Mouse (Mus musculus): ENCODE measurements around the gene Camp.

Camp gene

DNA sequence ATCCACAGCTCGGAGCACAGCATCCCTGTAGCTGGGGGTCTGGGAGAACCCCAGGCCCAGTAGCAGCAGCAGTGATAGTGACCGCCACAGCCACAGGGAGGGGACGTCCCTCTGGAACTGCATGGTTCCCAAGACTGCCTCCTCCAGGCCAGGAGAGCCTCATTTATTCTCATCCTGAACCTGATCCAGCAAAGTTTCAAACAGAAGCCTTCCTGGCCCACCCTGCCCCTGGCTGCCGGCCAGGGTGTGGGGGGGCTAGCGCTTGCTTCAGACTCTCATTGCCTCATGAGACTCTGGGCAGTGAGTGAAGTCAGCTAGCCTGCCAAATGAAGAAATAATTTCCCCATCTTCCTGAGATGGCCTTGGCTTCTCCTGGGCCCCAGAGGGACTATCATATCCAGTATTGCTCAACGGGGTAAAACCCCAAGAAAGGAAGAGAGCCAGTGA, at the start of gene Camp:
TSS of gene Camp (minus strand) at position 306 of the 447 bp plus-strand sequence.
- DNase-seq (ENCODE audit: low spot score), result peak; percentile 33

DNA sequence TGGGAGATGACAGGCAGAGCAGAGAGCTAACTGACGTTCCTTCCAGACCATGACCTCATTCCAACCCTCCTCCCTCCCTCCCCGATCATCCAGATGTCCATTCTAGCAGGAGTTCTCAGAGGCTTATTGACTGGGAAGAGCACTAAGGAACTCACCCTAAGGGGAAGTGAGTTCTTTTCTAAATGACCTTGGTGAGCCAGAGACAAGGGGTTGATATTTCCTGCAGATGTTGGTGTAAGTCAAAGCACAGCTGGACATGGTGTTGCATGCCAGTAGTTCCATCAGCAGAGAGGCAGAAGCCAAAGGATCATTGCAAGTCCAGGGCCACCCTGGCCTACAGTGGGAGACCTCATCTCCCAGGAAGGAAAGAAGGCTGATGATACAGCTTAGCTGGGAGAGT, 48.6 kb upstream of the Camp start:
- peak; percentile 51 for DNase-seq (ENCODE audit: low spot score)

- DNase-seq (ENCODE audit: low spot score), result no peak
Observed at GRCm38 (mm10) chr9:109896253-109897150, 47.1 kb upstream of the Camp start.

- DNase-seq (ENCODE audit: low spot score), result no peak
Observed at GRCm38 (mm10) chr9:109895593-109895992, 46.2 kb upstream of the Camp start.

DNA sequence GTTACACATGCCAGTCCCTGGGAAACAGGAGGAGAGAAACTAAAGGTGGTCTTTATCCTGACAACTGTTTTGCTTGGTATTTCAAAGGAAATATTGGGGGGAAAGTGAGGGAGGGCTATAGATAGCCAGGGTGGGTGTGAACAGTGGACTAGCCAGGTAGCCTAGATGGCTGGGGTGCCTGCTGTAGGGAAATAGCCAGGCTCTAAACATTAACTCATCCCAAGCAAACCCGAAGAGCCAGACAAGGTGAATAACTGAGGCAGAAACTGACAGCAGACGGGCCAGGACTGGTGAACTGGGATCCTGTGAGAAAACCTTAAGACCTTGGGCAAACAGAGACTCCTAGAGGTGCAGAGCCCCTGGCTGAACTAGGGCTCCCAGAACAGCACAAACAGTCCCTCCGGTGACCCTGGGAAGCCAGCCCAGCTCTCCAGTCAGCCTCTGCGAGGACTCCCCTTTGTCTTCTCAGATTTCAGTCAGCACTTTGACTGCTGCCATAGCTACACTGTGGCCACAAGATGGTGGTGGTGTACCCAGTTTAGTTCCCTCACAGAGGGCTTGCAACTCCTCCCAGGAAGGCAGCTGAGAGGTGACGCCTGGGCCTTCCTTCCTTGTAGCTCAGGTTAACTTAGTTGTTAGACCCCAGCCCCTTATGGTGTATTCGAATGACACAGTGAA, 45.1 kb upstream of the Camp start:
- peak; percentile 88 for DNase-seq (ENCODE audit: low spot score)

DNA sequence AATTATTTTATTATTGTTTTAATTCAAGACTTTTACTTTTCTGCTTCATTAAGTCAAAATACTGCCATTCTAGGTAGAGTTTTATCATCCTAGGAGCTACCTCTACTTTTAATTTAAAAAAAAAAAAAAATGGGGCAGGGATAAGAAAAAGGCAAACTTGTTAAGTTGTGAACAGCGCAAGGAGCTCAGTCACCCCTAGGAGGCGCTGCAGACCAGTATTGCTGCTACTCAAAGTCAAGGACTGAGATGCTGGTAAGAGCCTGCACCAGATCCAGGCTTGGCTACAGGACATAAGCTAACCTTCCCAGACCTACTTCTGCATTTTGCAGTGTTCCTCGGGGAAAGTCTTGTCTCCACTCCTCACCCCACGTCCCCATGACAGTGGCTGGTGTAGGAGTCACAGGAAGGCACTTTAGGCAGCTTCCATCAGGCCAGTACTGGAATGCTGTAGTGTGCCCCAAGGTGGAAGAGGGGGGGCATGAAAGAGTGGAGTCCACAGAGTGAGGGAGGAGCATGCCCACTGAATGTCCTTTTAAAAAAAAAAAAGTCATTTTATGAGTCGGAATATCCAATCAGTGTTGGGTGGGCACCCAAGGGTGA, 43.3 kb upstream of the Camp start:
- peak; percentile 88 for DNase-seq (ENCODE audit: low spot score)

GRCm38 (mm10) chr9:109891501-109891900, 42.1 kb upstream of the Camp start:
- no peak for DNase-seq (ENCODE audit: low spot score)

DNA sequence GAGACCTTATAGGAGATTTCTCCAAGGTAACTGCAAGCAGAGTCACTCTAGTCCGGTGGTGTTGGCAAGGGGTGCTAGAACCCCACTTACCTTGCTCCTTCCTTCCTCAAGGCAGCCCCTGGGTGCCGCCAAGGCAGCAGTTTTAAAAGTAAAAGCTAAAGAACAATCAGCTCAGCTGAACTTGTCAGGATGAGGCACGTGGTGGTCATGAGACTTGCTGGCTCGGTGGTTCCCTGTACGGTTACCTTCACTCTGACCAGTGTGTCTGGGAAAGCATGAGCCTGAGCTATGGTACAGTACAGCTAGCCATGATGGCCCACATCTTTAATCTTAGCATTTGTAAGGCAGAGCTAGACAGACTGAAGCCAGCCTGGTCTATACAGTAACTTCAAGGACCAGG, 37.9 kb upstream of the Camp start:
- no peak for DNase-seq (ENCODE audit: low spot score)

- no peak for DNase-seq (ENCODE audit: low spot score)
Observed at GRCm38 (mm10) chr9:109886259-109886658, 36.8 kb upstream of the Camp start.

GRCm38 (mm10) chr9:109879305-109879704, 29.9 kb upstream of the Camp start:
- no peak for DNase-seq (ENCODE audit: low spot score)

DNA sequence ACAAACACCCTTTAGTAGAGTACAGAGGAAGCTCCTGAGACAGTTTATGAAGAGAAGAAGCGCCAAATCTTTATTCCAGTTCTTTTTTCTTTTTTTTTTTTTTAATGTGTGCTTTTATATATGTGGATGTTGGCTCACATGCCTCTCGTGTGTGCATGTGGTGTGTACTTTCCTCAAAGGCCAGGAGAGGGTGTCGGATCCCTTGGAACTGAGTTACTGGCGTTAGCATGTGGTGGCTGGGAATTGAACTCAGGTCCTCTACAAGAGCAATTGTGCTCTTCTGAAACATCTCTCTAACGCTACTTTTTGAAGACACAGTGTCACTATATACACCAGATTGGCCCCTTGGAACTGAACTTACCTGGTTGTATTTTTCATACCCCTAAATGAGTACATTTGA, 28.2 kb upstream of the Camp start:
- DNase-seq (ENCODE audit: low spot score), result no peak

GRCm38 (mm10) chr9:109876756-109877155, 27.3 kb upstream of the Camp start:
- DNase-seq (ENCODE audit: low spot score), result peak; percentile 28

- DNase-seq (ENCODE audit: low spot score), result peak; percentile 34
Observed at GRCm38 (mm10) chr9:109875695-109876601, 26.5 kb upstream of the Camp start.

GRCm38 (mm10) chr9:109874797-109875691, 25.6 kb upstream of the Camp start, which contains the start of gene Cdc25a:
TSS of gene Cdc25a (plus strand) at chr9:109875579.
- DNase-seq (ENCODE audit: low spot score), result peak; percentile 98

- DNase-seq (ENCODE audit: low spot score), result no peak
Observed at GRCm38 (mm10) chr9:109870983-109871572, 21.7 kb upstream of the Camp start.

- DNase-seq (ENCODE audit: low spot score), result no peak
Observed at GRCm38 (mm10) chr9:109866218-109866617, 16.8 kb upstream of the Camp start.

- DNase-seq (ENCODE audit: low spot score), result peak; percentile 35
Observed at GRCm38 (mm10) chr9:109863085-109863484, 13.7 kb upstream of the Camp start.

- DNase-seq (ENCODE audit: low spot score), result peak; percentile 85
Observed at GRCm38 (mm10) chr9:109862397-109863044, 13.1 kb upstream of the Camp start.

- DNase-seq (ENCODE audit: low spot score), result no peak
Observed at GRCm38 (mm10) chr9:109855947-109856346, 6.5 kb upstream of the Camp start.

DNA sequence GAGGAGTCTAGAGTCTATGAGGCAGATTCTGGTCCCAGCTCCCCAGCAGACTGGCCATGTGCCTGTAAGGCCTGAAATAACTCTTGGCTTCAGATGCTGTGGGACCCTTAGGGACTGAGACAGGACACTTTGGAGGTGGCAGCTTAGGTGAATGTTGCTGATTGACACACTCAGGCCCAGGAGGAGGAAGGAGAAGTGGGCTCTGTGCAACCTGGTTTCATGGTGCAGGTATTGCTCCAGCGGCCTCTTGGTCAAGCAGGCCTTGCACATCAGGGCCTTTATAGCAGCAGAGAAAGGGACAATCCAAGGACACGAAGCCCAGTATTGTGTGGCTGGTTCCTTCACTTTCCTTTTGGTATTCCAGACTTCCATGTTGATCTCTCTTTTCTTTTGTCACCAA, 4.9 kb upstream of the Camp start:
- DNase-seq (ENCODE audit: low spot score), result no peak
